ENCODE assay signal across 8 mouse cellular contexts in the genomic region with DNA sequence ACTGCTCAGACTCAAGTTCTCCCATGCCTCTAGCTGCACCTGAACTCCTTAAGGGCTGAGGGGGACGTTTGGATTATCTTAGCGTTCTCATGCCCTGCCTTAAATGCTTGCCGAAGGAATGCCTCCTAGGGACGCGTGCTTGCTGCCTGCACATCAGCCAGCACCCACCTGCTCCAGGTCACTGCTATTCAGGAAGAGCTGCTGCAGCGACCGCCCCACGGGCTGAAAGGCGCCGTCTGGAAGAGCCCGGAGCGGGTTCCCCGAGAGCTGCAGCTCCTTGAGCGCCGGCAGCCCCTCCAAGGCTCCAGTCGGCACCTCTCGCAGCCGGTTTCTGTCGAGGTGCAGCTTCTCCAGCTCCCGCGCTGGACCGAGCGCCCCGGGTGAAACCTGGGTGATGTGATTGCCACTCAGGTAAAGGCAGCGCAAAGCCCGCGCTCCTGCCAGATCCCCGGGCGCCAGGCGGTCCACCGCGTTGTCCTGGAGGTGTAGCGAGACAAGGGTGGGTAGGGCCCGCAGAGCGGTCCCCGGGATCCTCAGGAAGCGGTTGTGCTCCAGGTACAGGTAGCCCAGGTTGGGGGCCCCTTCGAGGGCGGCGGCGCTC. TPM values are rescaled to one million over a fixed set of nuclear protein-coding genes. Genes with fewer than 3 reads are reported as not detected.
DNase-seq lines count a peak whose midpoint lies in the region; ATAC-seq and TF ChIP-seq lines count a peak whose summit lies in the region.

No protein-coding gene starts in this region.

- no peak overlapping the region for H3K27ac ChIP-seq in limb, embryonic 11.5 days (replicated peaks; ENCODE audit: low read depth, low read length)
- no peak overlapping the region for H3K27ac ChIP-seq in olfactory bulb, adult 2 months (ENCODE audit: insufficient read depth, low read depth, low read length)

- peak overlapping the region; percentile 93 for H3K4me3 ChIP-seq in megakaryocyte, embryonic 14.5 days (replicated peaks)
- H3K4me3 ChIP-seq in limb, embryonic 11.5 days (ENCODE audit: low read depth, low read length), result peak overlapping the region; percentile 43
- peak overlapping the region; percentile 69 for H3K4me3 ChIP-seq in olfactory bulb, adult 2 months (ENCODE audit: insufficient read depth, low read depth, low read length)

- H3K9ac ChIP-seq in limb, embryonic 11.5 days (ENCODE audit: low read length), result peak overlapping the region; percentile 67

- H3K9me3 ChIP-seq in megakaryocyte, embryonic 14.5 days, result no peaks in the 10 kb centered on the region
- no peaks in the 10 kb centered on the region for H3K9me3 ChIP-seq in limb, embryonic 11.5 days (ENCODE audit: control insufficient read depth, low read length)

- no peak for TF ChIP-seq CTCF in olfactory bulb, adult 2 months (IDR thresholded peaks at IDR 0.05; ENCODE audit: insufficient read depth, low read depth, low read length)

- H3K27me3 ChIP-seq in megakaryocyte, embryonic 14.5 days (replicated peaks), result peaks cover 72% of the 10 kb centered on the region
- H3K27me3 ChIP-seq in limb, embryonic 11.5 days (ENCODE audit: control insufficient read depth, insufficient read depth, low read length), result peaks cover 31% of the 10 kb centered on the region

- no peak for ATAC-seq in megakaryocyte, adult 5-6 weeks (ENCODE audit: poor library complexity, severe bottlenecking)
- ATAC-seq in limb, embryonic 11.5 days (ENCODE audit: insufficient number of reproducible peaks, low FRiP score, low TSS enrichment, low read depth), result peak; percentile 6; the same call in 1 of the 2 replicates

- H3K36me3 ChIP-seq in megakaryocyte, embryonic 14.5 days (replicated peaks; ENCODE audit: low read length), result peaks cover 11% of the 10 kb centered on the region
- H3K36me3 ChIP-seq in limb, embryonic 11.5 days (ENCODE audit: control insufficient read depth, insufficient read depth, low read length), result no peaks in the 10 kb centered on the region

- peak overlapping the region; percentile 89 for H3K4me2 ChIP-seq in limb, embryonic 11.5 days (ENCODE audit: low read depth, severe bottlenecking)

- peak; percentile 30 for DNase-seq in cerebellum, adult 11-12 months
- no peak for DNase-seq in cerebellum, postnatal 14 days
- DNase-seq in limb, embryonic 11.5 days (ENCODE audit: low spot score), result no peak
- no peak for DNase-seq in left cerebral cortex, adult 11 months (ENCODE audit: low spot score)
- DNase-seq in right cerebral cortex, postnatal 36 days (ENCODE audit: low spot score in 2 of 2), result no peak

- no peak for TF ChIP-seq POLR2A in olfactory bulb, adult 2 months (IDR thresholded peaks at IDR 0.05; ENCODE audit: insufficient read depth, low read depth, low read length)

- 3% methylated on average over 41 of the region's 41 CpGs for WGBS in limb, embryonic 11.5 days
- 6% methylated on average over 41 of the region's 41 CpGs for WGBS in olfactory bulb, adult 2 months

- H3K4me1 ChIP-seq in megakaryocyte, embryonic 14.5 days, result peaks cover 40% of the 10 kb centered on the region
- H3K4me1 ChIP-seq in limb, embryonic 11.5 days (ENCODE audit: control insufficient read depth, insufficient read depth, low read length), result peaks cover 5% of the 10 kb centered on the region; the same call in 1 of the 2 replicates
- H3K4me1 ChIP-seq in olfactory bulb, adult 2 months (ENCODE audit: control insufficient read depth, insufficient read depth, low read length), result peaks cover 33% of the 10 kb centered on the region

RNA-seq across cellular contexts. Expression of a gene that starts 3.6 kb away (rescaled TPM):
- polyA plus RNA-seq in megakaryocyte, embryonic 14.5 days (2012; ENCODE audit: insufficient read depth, low replicate concordance), result not detected in 2 replicates
- 0.13 TPM in 1 of 2 replicates, not detected in the other for total RNA-seq in megakaryocyte, adult 5-6 weeks (2015)
- not detected in 2 replicates for total RNA-seq in megakaryocyte, adult 5-6 weeks (2017)
- polyA plus RNA-seq in limb, embryonic 11.5 days (2014; fragmentation: Nextera tagmentation; extraction: Ambion mirVana), result 4.4 and 4.5 TPM in 2 replicates
- not detected in 2 replicates for polyA plus RNA-seq in olfactory bulb, adult 2 months (2012; ENCODE audit: insufficient read depth, insufficient read length, low replicate concordance, missing spikeins)

RNA-seq across cellular contexts. Expression of a gene that starts 29.8 kb away (rescaled TPM):
- 3.1 and 6.9 TPM in 2 replicates for polyA plus RNA-seq in megakaryocyte, embryonic 14.5 days (2012; ENCODE audit: insufficient read depth, low replicate concordance)
- total RNA-seq in megakaryocyte, adult 5-6 weeks (2015), result 8.7 and 10.9 TPM in 2 replicates
- total RNA-seq in megakaryocyte, adult 5-6 weeks (2017), result 13.5 and 14.2 TPM in 2 replicates
- 24.2 and 27.0 TPM in 2 replicates for polyA plus RNA-seq in limb, embryonic 11.5 days (2014; fragmentation: Nextera tagmentation; extraction: Ambion mirVana)
- not detected in 2 replicates for polyA plus RNA-seq in olfactory bulb, adult 2 months (2012; ENCODE audit: insufficient read depth, insufficient read length, low replicate concordance, missing spikeins)

RNA-seq across cellular contexts. Expression of a gene that starts 51.4 kb away (rescaled TPM):
- polyA plus RNA-seq in megakaryocyte, embryonic 14.5 days (2012; ENCODE audit: insufficient read depth, low replicate concordance), result 15.0 and 23.1 TPM in 2 replicates
- total RNA-seq in megakaryocyte, adult 5-6 weeks (2015), result 5.8 and 6.2 TPM in 2 replicates
- 5.5 and 7.0 TPM in 2 replicates for total RNA-seq in megakaryocyte, adult 5-6 weeks (2017)
- polyA plus RNA-seq in limb, embryonic 11.5 days (2014; fragmentation: Nextera tagmentation; extraction: Ambion mirVana), result 53.9 and 57.9 TPM in 2 replicates
- not detected in 2 replicates for polyA plus RNA-seq in olfactory bulb, adult 2 months (2012; ENCODE audit: insufficient read depth, insufficient read length, low replicate concordance, missing spikeins)

RNA-seq across cellular contexts. Expression of a gene that starts 51.9 kb away (rescaled TPM):
- 150 and 284 TPM in 2 replicates for polyA plus RNA-seq in megakaryocyte, embryonic 14.5 days (2012; ENCODE audit: insufficient read depth, low replicate concordance)
- 29.8 and 32.0 TPM in 2 replicates for total RNA-seq in megakaryocyte, adult 5-6 weeks (2015)
- total RNA-seq in megakaryocyte, adult 5-6 weeks (2017), result 76.5 and 79.1 TPM in 2 replicates
- 125 and 129 TPM in 2 replicates for polyA plus RNA-seq in limb, embryonic 11.5 days (2014; fragmentation: Nextera tagmentation; extraction: Ambion mirVana)
- polyA plus RNA-seq in olfactory bulb, adult 2 months (2012; ENCODE audit: insufficient read depth, insufficient read length, low replicate concordance, missing spikeins), result not detected in 2 replicates

Comparison
In these comparisons a context has a peak if more than half of its experiments do, and no peak if none do; other contexts are left out.
1. H3K4me3 ChIP-seq: peak in every context shown above with its lines; median percentile 93 in megakaryocyte, embryonic 14.5 days; 69 in olfactory bulb, adult 2 months; 43 in limb, embryonic 11.5 days.